In the genomic region with DNA sequence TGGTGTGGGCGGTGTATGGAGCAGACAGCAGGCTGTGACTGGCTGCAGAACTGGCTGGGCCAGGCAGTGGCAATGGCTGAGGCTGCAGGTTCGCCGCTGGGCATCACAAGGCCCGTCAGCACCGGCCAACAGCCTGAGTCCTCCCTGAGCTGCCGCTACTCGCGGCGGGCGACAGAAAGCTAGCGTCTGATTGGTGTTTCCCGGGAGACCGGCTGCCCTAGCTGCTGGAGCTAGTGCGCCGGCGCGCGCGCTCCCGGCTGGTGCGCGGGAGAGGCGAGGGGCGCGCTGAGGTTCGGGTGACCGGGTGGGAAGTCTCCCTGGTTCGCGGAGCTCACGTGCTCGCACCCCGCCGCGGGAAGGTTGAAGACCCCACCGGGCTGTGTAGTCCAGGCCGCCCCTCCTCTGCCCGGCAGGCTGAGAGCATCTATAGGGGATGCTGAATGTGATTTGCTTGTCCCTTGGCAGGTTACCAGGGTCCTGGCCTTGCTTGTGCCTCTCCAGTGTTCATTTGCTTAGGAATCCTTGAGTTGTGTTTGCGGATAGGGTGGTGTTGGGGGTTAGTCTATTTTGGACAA, we compare ENCODE assay signal across 7 mouse cellular contexts.
DNase-seq lines count a peak whose midpoint lies in the region; ATAC-seq and TF ChIP-seq lines count a peak whose summit lies in the region.

No protein-coding gene starts in this region.

- under 1% methylated on average over 35 of the region's 38 CpGs for WGBS in forebrain, embryonic 13.5 days
- 1% methylated on average over 38 of the region's 38 CpGs for WGBS in intestine, embryonic 16.5 days
- WGBS in neural tube, embryonic 13.5 days = under 1% methylated on average over 38 of the region's 38 CpGs

- H3K4me1 ChIP-seq in forebrain, embryonic 13.5 days = peaks cover 45% of the 10 kb centered on the region
- H3K4me1 ChIP-seq in intestine, embryonic 16.5 days (ENCODE audit: control insufficient read depth, insufficient read depth, low read length) = no peaks in the 10 kb centered on the region
- H3K4me1 ChIP-seq in neural tube, embryonic 13.5 days (replicated peaks) = peaks cover 41% of the 10 kb centered on the region

- no peaks in the 10 kb centered on the region for H3K27me3 ChIP-seq in forebrain, embryonic 13.5 days
- H3K27me3 ChIP-seq in intestine, embryonic 16.5 days (replicated peaks; ENCODE audit: control insufficient read depth, insufficient read depth, low read length) = peaks cover 14% of the 10 kb centered on the region
- H3K27me3 ChIP-seq in neural tube, embryonic 13.5 days = no peaks in the 10 kb centered on the region

- no peak for TF ChIP-seq CTCF in brain, embryonic 14.5 days (IDR thresholded peaks at IDR 0.05; ENCODE audit: borderline replicate concordance, extremely low read depth, insufficient read depth, insufficient read length)

- DNase-seq in MN1 (ENCODE audit: low spot score) = peak; percentile 62
- peak; percentile 99 for DNase-seq in brain, embryonic 14.5 days (ENCODE audit: low read depth)
- DNase-seq in left cerebral cortex, postnatal 36 days (ENCODE audit: low spot score in 2 of 2) = peak; percentile 93 to 95
- DNase-seq in T-cell, adult 2 months (ENCODE audit: low spot score) = no peak

- H3K9ac ChIP-seq in forebrain, embryonic 13.5 days = peak overlapping the region; percentile 78
- H3K9ac ChIP-seq in intestine, embryonic 16.5 days (ENCODE audit: low read depth, low read length) = peak overlapping the region; percentile 51
- peak overlapping the region; percentile 82 for H3K9ac ChIP-seq in neural tube, embryonic 13.5 days

- no peaks in the 10 kb centered on the region for H3K9me3 ChIP-seq in forebrain, embryonic 13.5 days (replicated peaks)
- H3K9me3 ChIP-seq in intestine, embryonic 16.5 days (ENCODE audit: control insufficient read depth, low read length) = no peaks in the 10 kb centered on the region
- no peaks in the 10 kb centered on the region for H3K9me3 ChIP-seq in neural tube, embryonic 13.5 days

- peak overlapping the region; percentile 97 for H3K27ac ChIP-seq in forebrain, embryonic 13.5 days
- no peak overlapping the region for H3K27ac ChIP-seq in intestine, embryonic 16.5 days (ENCODE audit: low read length)
- peak overlapping the region; percentile 97 for H3K27ac ChIP-seq in neural tube, embryonic 13.5 days (replicated peaks)

- peak; percentile 91 for ATAC-seq in forebrain, embryonic 13.5 days
- ATAC-seq in intestine, embryonic 16.5 days = peak; percentile 92
- peak; percentile 93 for ATAC-seq in neural tube, embryonic 13.5 days (ENCODE audit: low read depth)

- peak overlapping the region; percentile 43 for H3K4me3 ChIP-seq in forebrain, embryonic 13.5 days
- peak overlapping the region; percentile 50 for H3K4me3 ChIP-seq in intestine, embryonic 16.5 days (ENCODE audit: low read length)
- peak overlapping the region; percentile 44 for H3K4me3 ChIP-seq in neural tube, embryonic 13.5 days

- intact Hi-C loops in left cerebral cortex, postnatal 36 days (cut with DNase I) = loop anchor here (5.0 to 10.0 kb wide), 2 partner anchors 120 to 242 kb away; no protein-coding TSS in a partner anchor

- peak overlapping the region; percentile 72 for H3K4me2 ChIP-seq in forebrain, embryonic 13.5 days
- H3K4me2 ChIP-seq in intestine, embryonic 16.5 days (ENCODE audit: low read depth, low read length) = peak overlapping the region; percentile 75
- H3K4me2 ChIP-seq in neural tube, embryonic 13.5 days = peak overlapping the region; percentile 71

- peaks cover 13% of the 10 kb centered on the region for H3K36me3 ChIP-seq in forebrain, embryonic 13.5 days (ENCODE audit: poor library complexity, severe bottlenecking)
- no peaks in the 10 kb centered on the region for H3K36me3 ChIP-seq in intestine, embryonic 16.5 days (ENCODE audit: control insufficient read depth, insufficient read depth, low read length)
- no peaks in the 10 kb centered on the region for H3K36me3 ChIP-seq in neural tube, embryonic 13.5 days

- TF ChIP-seq POLR2A in brain, embryonic 14.5 days (IDR thresholded peaks at IDR 0.05; ENCODE audit: borderline replicate concordance, extremely low read depth, insufficient read depth, insufficient read length, poor library complexity, severe bottlenecking) = peak; percentile 51
